Mouse (Mus musculus): ENCODE measurements around the gene Slc22a12.

DNA sequence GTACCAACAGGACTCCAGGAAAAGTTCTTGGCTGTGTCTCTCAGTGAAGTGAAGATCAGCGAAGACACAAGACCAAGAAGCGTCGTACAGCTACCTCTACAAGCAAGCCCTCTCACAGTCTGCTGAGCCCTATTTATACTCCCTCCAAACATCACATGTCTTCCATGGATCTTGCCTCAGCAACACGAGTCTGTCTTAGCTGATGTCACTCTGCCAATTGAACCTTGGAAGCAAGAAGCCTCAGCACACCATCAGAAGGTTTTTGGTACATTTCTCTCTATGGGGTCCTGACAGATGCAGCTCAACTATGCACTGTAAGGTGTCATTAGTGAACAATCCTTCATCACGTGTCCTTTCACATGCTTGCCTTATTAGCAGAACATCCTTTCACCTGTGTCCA lies 28.6 kb upstream of the Slc22a12 start:
- TF ChIP-seq CTCF (IDR thresholded peaks at IDR 0.05; ENCODE audit: low read depth, low read length) = no peak
- TF ChIP-seq POLR2A (IDR thresholded peaks at IDR 0.05; ENCODE audit: extremely low read depth, insufficient read depth, low read length) = no peak
